9 mouse cellular contexts compared by ENCODE assay signal in genomic region chr4:119338861-119339361, GRCm38 (mm10). TPM values are rescaled to one million over a fixed set of nuclear protein-coding genes. Genes with fewer than 3 reads are reported as not detected.
DNase-seq lines count a peak whose midpoint lies in the region; ATAC-seq and TF ChIP-seq lines count a peak whose summit lies in the region.
"Had no signal": no experiment of that assay in that cellular context is flagged by ENCODE, and none has a peak within 500 bp of the region (broad histone marks: within the 10 kb centered on the region; RNA-seq: fewer than 3 reads in every experiment).

No protein-coding gene starts in this region.

- no peak overlapping the region for H3K9ac ChIP-seq in kidney, embryonic 14.5 days (ENCODE audit: low read depth, low read length)
- 0 out of 2 replicates have a peak overlapping the region, but pooled peaks have one; percentile 2 for H3K9ac ChIP-seq in midbrain, postnatal 0 days (replicated peaks; ENCODE audit: low read length, poor library complexity, severe bottlenecking)

- peak; percentile 5 for DNase-seq in urinary bladder, postnatal 14 days (ENCODE audit: low spot score)
- DNase-seq in urinary bladder, postnatal 10 days (ENCODE audit: low spot score) = no peak
- peak; percentile 42 for DNase-seq in cerebellum, adult 9-11 months
- DNase-seq in frontal cortex, postnatal 10 days (ENCODE audit: low spot score in 2 of 2) = peak; percentile 38 to 57
- peak; percentile 51 for DNase-seq in liver
- peak; percentile 96 for DNase-seq in midbrain, postnatal 0 days (ENCODE audit: low spot score)
- DNase-seq in telencephalon, adult 2 months (ENCODE audit: low read depth, low spot score) = peak; percentile 16

- no peaks in the 10 kb centered on the region for H3K9me3 ChIP-seq in kidney, embryonic 14.5 days (ENCODE audit: control insufficient read depth, low read length)
- H3K9me3 ChIP-seq in midbrain, postnatal 0 days (ENCODE audit: low read length) = no peaks in the 10 kb centered on the region

- 4% methylated on average over 10 of the region's 10 CpGs for WGBS in kidney, embryonic 14.5 days
- 1% methylated on average over 10 of the region's 10 CpGs for WGBS in midbrain, postnatal 0 days

- peak; percentile 69 for ATAC-seq in kidney, embryonic 14.5 days (ENCODE audit: low FRiP score, low TSS enrichment)
- ATAC-seq in midbrain, postnatal 0 days (ENCODE audit: low FRiP score) = peak; percentile 90

- no peaks in the 10 kb centered on the region for H3K27me3 ChIP-seq in kidney, embryonic 14.5 days (ENCODE audit: control insufficient read depth, insufficient read depth, low read length)
- no peaks in the 10 kb centered on the region for H3K27me3 ChIP-seq in midbrain, postnatal 0 days (ENCODE audit: insufficient read depth, low read length)

- TF ChIP-seq CTCF in midbrain, postnatal 0 days (IDR thresholded peaks at IDR 0.05) = peak; percentile 91

- no peaks in the 10 kb centered on the region for H3K36me3 ChIP-seq in kidney, embryonic 14.5 days (ENCODE audit: control insufficient read depth, insufficient read depth, low read length)
- no peaks in the 10 kb centered on the region for H3K36me3 ChIP-seq in midbrain, postnatal 0 days (ENCODE audit: insufficient read depth, low read length)

- H3K4me3 ChIP-seq in kidney, embryonic 14.5 days (ENCODE audit: low read length) = no peak overlapping the region
- H3K4me3 ChIP-seq in midbrain, postnatal 0 days (ENCODE audit: low read depth, low read length) = no peak overlapping the region
- H3K4me3 ChIP-seq: erythroblast, embryonic 14.5 days had no signal

- H3K27ac ChIP-seq in kidney, embryonic 14.5 days (ENCODE audit: low read depth, low read length) = no peak overlapping the region
- peak overlapping the region; percentile 73 for H3K27ac ChIP-seq in midbrain, postnatal 0 days (ENCODE audit: low read depth, low read length)

- peak overlapping the region; percentile 26; the same call in 1 of the 2 replicates for H3K4me2 ChIP-seq in kidney, embryonic 14.5 days (replicated peaks; ENCODE audit: low read depth, low read length)
- H3K4me2 ChIP-seq in midbrain, postnatal 0 days (ENCODE audit: low read depth, low read length, poor library complexity, severe bottlenecking) = peak overlapping the region; percentile 2

- no peaks in the 10 kb centered on the region for H3K4me1 ChIP-seq in kidney, embryonic 14.5 days (ENCODE audit: control insufficient read depth, insufficient read depth, low read length)
- H3K4me1 ChIP-seq in midbrain, postnatal 0 days (ENCODE audit: insufficient read depth, low read length) = 0 out of 2 replicates have a peak, but pooled peaks cover 3% of the 10 kb centered on the region

RNA-seq across cellular contexts. Expression of gene Ppih, which starts 18.6 kb away (rescaled TPM):
- polyA plus RNA-seq in kidney, embryonic 14.5 days (2014; fragmentation: Nextera tagmentation; extraction: Ambion mirVana) = 122 and 153 TPM in 2 replicates
- total RNA-seq in midbrain, postnatal 0 days (2014; rRNA removed) = 22.8 and 30.3 TPM in 2 replicates
- 42.7 and 44.3 TPM in 2 replicates for polyA plus RNA-seq in midbrain, postnatal 0 days (2015; fragmentation: Nextera tagmentation; extraction: Ambion mirVana)

RNA-seq across cellular contexts. Expression of gene Ybx1, which starts 44.5 kb away (rescaled TPM):
- 969 and 1,061 TPM in 2 replicates for polyA plus RNA-seq in kidney, embryonic 14.5 days (2014; fragmentation: Nextera tagmentation; extraction: Ambion mirVana)
- 678 and 724 TPM in 2 replicates for total RNA-seq in midbrain, postnatal 0 days (2014; rRNA removed)
- polyA plus RNA-seq in midbrain, postnatal 0 days (2015; fragmentation: Nextera tagmentation; extraction: Ambion mirVana) = 971 and 1,006 TPM in 2 replicates
